Mouse (Mus musculus) heart, adult 2 months (tissue): ENCODE measurements around the gene Exosc2.

Source experiments
- CTCF ChIP-seq: fragments of 200-600 bp; IDR thresholded peaks from 2 replicates; pipeline ENCODE4 v1.8.1; 2022; ENCODE audit warnings: antibody characterized with exemption, mild to moderate bottlenecking, moderate library complexity
- EP300 ChIP-seq: fragments of 200-500 bp; IDR thresholded peaks from 2 replicates; pipeline ENCODE4 v1.6.1; 2011; ENCODE audit warnings: low read depth, low read length, control low read depth; ENCODE audit not compliant: insufficient read depth
- POLR2A ChIP-seq: fragments of 200-500 bp; IDR thresholded peaks from 2 replicates; pipeline ENCODE4 v1.6.1; 2011; ENCODE audit warnings: mild to moderate bottlenecking, low read depth, low read length, control low read depth; ENCODE audit not compliant: insufficient read depth

GRCm38 (mm10) chr2:31667332-31667731 lies 3.2 kb upstream of the Exosc2 start:
- TF ChIP-seq CTCF (peak; percentile 50), POLR2A (no peak), EP300 (no peak)
